Mouse (Mus musculus): ENCODE results near the gene Acsl5.

The Acsl5 gene

GRCm38 (mm10) chr19:55251383-55252124 lies at the start of gene Acsl5:
TSS of gene Acsl5 (plus strand) at chr19:55251938.
- in situ Hi-C loops (cut with MboI): no loop called here

- in situ Hi-C loops (cut with MboI): no loop called here
These were observed 45.1 kb upstream of the Acsl5 start for GRCm38 (mm10) chr19:55206482-55207138.

GRCm38 (mm10) chr19:55207205-55207604 lies 44.5 kb upstream of the Acsl5 start:
- in situ Hi-C loops (cut with MboI): no loop called here

- in situ Hi-C loops (cut with MboI): no loop called here
These were observed 43.8 kb upstream of the Acsl5 start for GRCm38 (mm10) chr19:55207746-55208538.

- in situ Hi-C loops (cut with MboI): no loop called here
These were observed 43.1 kb upstream of the Acsl5 start for GRCm38 (mm10) chr19:55208654-55209053.

- in situ Hi-C loops (cut with MboI): no loop called here
These were observed 42.7 kb upstream of the Acsl5 start for GRCm38 (mm10) chr19:55209084-55209483.

- in situ Hi-C loops (cut with MboI): no loop called here
These were observed 40.0 kb upstream of the Acsl5 start for GRCm38 (mm10) chr19:55211698-55212097.

- in situ Hi-C loops (cut with MboI): no loop called here
These were observed 38.0 kb upstream of the Acsl5 start for GRCm38 (mm10) chr19:55213617-55214340.

GRCm38 (mm10) chr19:55216876-55217275 lies 34.9 kb upstream of the Acsl5 start:
- in situ Hi-C loops (cut with MboI): no loop called here

- in situ Hi-C loops (cut with MboI): no loop called here
These were observed 34.4 kb upstream of the Acsl5 start for GRCm38 (mm10) chr19:55217365-55217764.

- in situ Hi-C loops (cut with MboI): no loop called here
These were observed 33.5 kb upstream of the Acsl5 start for GRCm38 (mm10) chr19:55218192-55218739.

- in situ Hi-C loops (cut with MboI): no loop called here
These were observed 33.0 kb upstream of the Acsl5 start for GRCm38 (mm10) chr19:55218741-55219221.

- in situ Hi-C loops (cut with MboI): no loop called here
These were observed 32.4 kb upstream of the Acsl5 start for GRCm38 (mm10) chr19:55219359-55219758.

- in situ Hi-C loops (cut with MboI): no loop called here
These were observed 30.5 kb upstream of the Acsl5 start for GRCm38 (mm10) chr19:55221208-55221607.

- in situ Hi-C loops (cut with MboI): no loop called here
These were observed 29.5 kb upstream of the Acsl5 start for GRCm38 (mm10) chr19:55222268-55222667.

GRCm38 (mm10) chr19:55226621-55227020 lies 25.1 kb upstream of the Acsl5 start:
- in situ Hi-C loops (cut with MboI): no loop called here

- in situ Hi-C loops (cut with MboI): no loop called here
These were observed 24.6 kb upstream of the Acsl5 start for GRCm38 (mm10) chr19:55227135-55227534.

GRCm38 (mm10) chr19:55231081-55231480 lies 20.7 kb upstream of the Acsl5 start:
- in situ Hi-C loops (cut with MboI): no loop called here

- in situ Hi-C loops (cut with MboI): no loop called here
These were observed 19.6 kb upstream of the Acsl5 start for GRCm38 (mm10) chr19:55232136-55232535.

- in situ Hi-C loops (cut with MboI): no loop called here
These were observed 15.7 kb upstream of the Acsl5 start for GRCm38 (mm10) chr19:55236026-55236425.

GRCm38 (mm10) chr19:55236564-55236963 lies 15.2 kb upstream of the Acsl5 start:
- in situ Hi-C loops (cut with MboI): no loop called here
